Mouse (Mus musculus): Measurements from ENCODE around the gene Tbc1d2. TPM values are rescaled to one million over a fixed set of nuclear protein-coding genes. Genes with fewer than 3 reads are reported as not detected.
"Not testable (repeated sequence)": the region's sequence is repeated elsewhere in the genome, so short reads cannot be mapped to it uniquely, and the experiment has no call there.

Tbc1d2 gene
- polyA plus RNA-seq, 1 experiment from 2014 or later = 3.1 TPM

- peak overlapping the region; percentile 62; the same call in 1 of the 2 replicates for H3K27ac ChIP-seq (ENCODE audit: low read length)
- not testable (repeated sequence) for H3K9ac ChIP-seq (ENCODE audit: low read length); H3K4me1 ChIP-seq (ENCODE audit: control insufficient read depth, insufficient read depth, low read length); H3K27me3 ChIP-seq (ENCODE audit: control insufficient read depth, insufficient read depth, low read length); H3K36me3 ChIP-seq (ENCODE audit: control insufficient read depth, insufficient read depth, low read length); H3K9me3 ChIP-seq (replicated peaks; ENCODE audit: control insufficient read depth, low read length); H3K4me3 ChIP-seq (replicated peaks; ENCODE audit: low read length); H3K4me2 ChIP-seq (ENCODE audit: low read depth, low read length)
- ATAC-seq (ENCODE audit: insufficient read depth, low FRiP score) = peak; percentile 62; the same call in 1 of the 2 replicates
- WGBS = 59% methylated on average over 6 of the region's 6 CpGs
Measured at GRCm38 (mm10) chr4:46633565-46633964, 16.4 kb downstream of the Tbc1d2 start.

DNA sequence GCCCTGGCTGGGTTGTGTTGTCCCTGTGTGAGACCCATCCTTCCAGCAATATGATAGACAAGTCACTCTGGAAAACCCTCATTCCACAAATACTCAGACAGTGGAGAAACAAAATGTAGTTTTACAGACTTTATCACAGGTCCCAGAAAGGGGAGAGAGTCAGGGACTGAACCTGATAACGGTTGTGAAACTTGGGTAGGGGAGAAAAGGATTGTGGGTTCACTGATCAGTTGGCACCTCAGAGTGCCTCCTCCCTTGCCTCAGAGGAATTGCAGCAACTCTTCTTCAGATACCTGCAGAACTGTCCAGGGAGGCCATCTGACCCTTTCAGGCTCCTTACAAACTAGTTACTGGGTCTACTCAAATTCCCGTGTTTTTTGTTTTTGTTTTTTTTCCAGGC, 17.5 kb downstream of the Tbc1d2 start:
- WGBS = 73% methylated on average over 2 of the region's 2 CpGs
- no peaks in the 10 kb centered on the region for H3K36me3 ChIP-seq (ENCODE audit: control insufficient read depth, insufficient read depth, low read length)

DNA sequence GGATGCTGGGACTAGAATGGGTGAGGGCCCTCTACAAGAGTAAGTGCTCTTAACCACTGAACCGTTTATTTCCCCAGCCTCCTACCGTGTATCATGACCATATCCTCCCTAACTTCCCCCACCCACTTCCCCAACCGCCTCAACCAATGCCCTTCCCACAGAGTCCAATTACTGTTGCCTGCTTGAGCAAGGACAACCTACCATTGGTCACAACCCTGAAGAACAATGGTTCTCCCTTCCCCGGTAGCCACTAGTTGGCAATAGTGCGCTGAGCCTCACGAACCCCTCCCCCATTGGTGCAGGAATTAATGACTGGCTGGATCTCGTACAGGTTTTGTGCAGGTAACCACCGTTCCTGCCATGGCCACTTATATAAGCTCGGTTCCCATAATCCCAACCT, 19.6 kb downstream of the Tbc1d2 start:
- WGBS = 57% methylated on average over 9 of the region's 9 CpGs
- H3K36me3 ChIP-seq (ENCODE audit: control insufficient read depth, insufficient read depth, low read length) = no peaks in the 10 kb centered on the region
- H3K4me3 ChIP-seq (replicated peaks; ENCODE audit: low read length) = no peak overlapping the region
- no peak overlapping the region for H3K9ac ChIP-seq (ENCODE audit: low read length)
- no peak overlapping the region for H3K4me2 ChIP-seq (ENCODE audit: low read depth, low read length)
- no peak overlapping the region for H3K27ac ChIP-seq (ENCODE audit: low read length)
- no peaks in the 10 kb centered on the region for H3K9me3 ChIP-seq (replicated peaks; ENCODE audit: control insufficient read depth, low read length)
- peaks cover 3% of the 10 kb centered on the region; the same call in 1 of the 2 replicates for H3K4me1 ChIP-seq (ENCODE audit: control insufficient read depth, insufficient read depth, low read length)
- H3K27me3 ChIP-seq (ENCODE audit: control insufficient read depth, insufficient read depth, low read length) = no peaks in the 10 kb centered on the region
- no peak for ATAC-seq (ENCODE audit: insufficient read depth, low FRiP score)

More for the DNA sequence above, 17.5 kb downstream of the Tbc1d2 start:
- Histone ChIP-seq H3K4me3 (replicated peaks; ENCODE audit: low read length) (no peak overlapping the region), H3K27ac (ENCODE audit: low read length) (no peak overlapping the region), H3K27me3 (ENCODE audit: control insufficient read depth, insufficient read depth, low read length) (no peaks in the 10 kb centered on the region), H3K4me2 (ENCODE audit: low read depth, low read length) (no peak overlapping the region), H3K9ac (ENCODE audit: low read length) (no peak overlapping the region), H3K4me1 (ENCODE audit: control insufficient read depth, insufficient read depth, low read length) (peaks cover 3% of the 10 kb centered on the region; the same call in 1 of the 2 replicates), H3K9me3 (replicated peaks; ENCODE audit: control insufficient read depth, low read length) (no peaks in the 10 kb centered on the region)
- ATAC-seq (ENCODE audit: insufficient read depth, low FRiP score) = no peak

GRCm38 (mm10) chr4:46628873-46629272, 21.1 kb downstream of the Tbc1d2 start:
- Histone ChIP-seq H3K4me1 (ENCODE audit: control insufficient read depth, insufficient read depth, low read length) (peaks cover 3% of the 10 kb centered on the region; the same call in 1 of the 2 replicates), H3K4me2 (ENCODE audit: low read depth, low read length) (no peak overlapping the region), H3K36me3 (ENCODE audit: control insufficient read depth, insufficient read depth, low read length) (no peaks in the 10 kb centered on the region), H3K9ac (ENCODE audit: low read length) (no peak overlapping the region), H3K9me3 (replicated peaks; ENCODE audit: control insufficient read depth, low read length) (no peaks in the 10 kb centered on the region), H3K27me3 (ENCODE audit: control insufficient read depth, insufficient read depth, low read length) (no peaks in the 10 kb centered on the region), H3K4me3 (replicated peaks; ENCODE audit: low read length) (no peak overlapping the region), H3K27ac (ENCODE audit: low read length) (no peak overlapping the region)
- WGBS = 17% methylated on average over 9 of the region's 9 CpGs
- no peak; the same call in 1 of the 2 replicates for ATAC-seq (ENCODE audit: insufficient read depth, low FRiP score)

- ATAC-seq (ENCODE audit: insufficient read depth, low FRiP score) = no peak
- Histone ChIP-seq H3K27ac (ENCODE audit: low read length) (no peak overlapping the region), H3K27me3 (ENCODE audit: control insufficient read depth, insufficient read depth, low read length) (no peaks in the 10 kb centered on the region), H3K4me2 (ENCODE audit: low read depth, low read length) (no peak overlapping the region), H3K9me3 (replicated peaks; ENCODE audit: control insufficient read depth, low read length) (no peaks in the 10 kb centered on the region), H3K9ac (ENCODE audit: low read length) (no peak overlapping the region), H3K36me3 (ENCODE audit: control insufficient read depth, insufficient read depth, low read length) (no peaks in the 10 kb centered on the region), H3K4me1 (ENCODE audit: control insufficient read depth, insufficient read depth, low read length) (peaks cover 3% of the 10 kb centered on the region; the same call in 1 of the 2 replicates), H3K4me3 (replicated peaks; ENCODE audit: low read length) (no peak overlapping the region)
- WGBS = 72% methylated on average over 11 of the region's 11 CpGs
Measured at GRCm38 (mm10) chr4:46628081-46628480, 21.9 kb downstream of the Tbc1d2 start.

GRCm38 (mm10) chr4:46625101-46625500, 24.9 kb downstream of the Tbc1d2 start:
- WGBS = 83% methylated on average over 10 of the region's 10 CpGs
- H3K4me1 ChIP-seq (ENCODE audit: control insufficient read depth, insufficient read depth, low read length) = peaks cover 3% of the 10 kb centered on the region; the same call in 1 of the 2 replicates
- H3K9ac ChIP-seq (ENCODE audit: low read length) = no peak overlapping the region
- H3K9me3 ChIP-seq (replicated peaks; ENCODE audit: control insufficient read depth, low read length) = no peaks in the 10 kb centered on the region
- no peaks in the 10 kb centered on the region for H3K27me3 ChIP-seq (ENCODE audit: control insufficient read depth, insufficient read depth, low read length)
- H3K36me3 ChIP-seq (ENCODE audit: control insufficient read depth, insufficient read depth, low read length) = no peaks in the 10 kb centered on the region
- no peak overlapping the region for H3K4me2 ChIP-seq (ENCODE audit: low read depth, low read length)
- no peak overlapping the region for H3K4me3 ChIP-seq (replicated peaks; ENCODE audit: low read length)
- no peak overlapping the region for H3K27ac ChIP-seq (ENCODE audit: low read length)
- ATAC-seq (ENCODE audit: insufficient read depth, low FRiP score) = no peak

DNA sequence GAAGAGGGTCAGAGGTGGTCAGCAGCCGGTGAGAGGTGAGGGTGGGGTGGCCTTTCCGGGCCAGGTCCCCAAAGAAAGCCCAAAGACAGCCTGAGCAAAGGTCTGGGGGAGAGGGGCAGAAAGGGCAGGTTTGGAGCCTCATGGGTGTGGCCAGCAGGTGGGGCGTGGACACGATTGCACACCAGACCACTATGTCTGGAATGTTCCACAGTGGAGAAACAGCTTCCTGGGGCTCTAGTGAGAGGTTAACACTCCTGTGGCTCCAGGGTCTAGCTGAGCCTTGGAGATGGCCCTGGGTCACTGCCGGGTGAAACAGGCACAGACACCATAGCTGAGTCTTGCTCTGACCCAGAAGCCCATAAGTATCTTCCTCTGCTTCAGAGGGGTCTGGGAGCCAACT, 27.0 kb downstream of the Tbc1d2 start:
- no peak for ATAC-seq (ENCODE audit: insufficient read depth, low FRiP score)
- Histone ChIP-seq H3K4me1 (ENCODE audit: control insufficient read depth, insufficient read depth, low read length) (no peaks in the 10 kb centered on the region), H3K4me3 (replicated peaks; ENCODE audit: low read length) (no peak overlapping the region), H3K9ac (ENCODE audit: low read length) (no peak overlapping the region), H3K36me3 (ENCODE audit: control insufficient read depth, insufficient read depth, low read length) (no peaks in the 10 kb centered on the region), H3K9me3 (replicated peaks; ENCODE audit: control insufficient read depth, low read length) (no peaks in the 10 kb centered on the region), H3K4me2 (ENCODE audit: low read depth, low read length) (no peak overlapping the region), H3K27ac (ENCODE audit: low read length) (no peak overlapping the region), H3K27me3 (ENCODE audit: control insufficient read depth, insufficient read depth, low read length) (no peaks in the 10 kb centered on the region)
- 60% methylated on average over 5 of the region's 5 CpGs for WGBS

DNA sequence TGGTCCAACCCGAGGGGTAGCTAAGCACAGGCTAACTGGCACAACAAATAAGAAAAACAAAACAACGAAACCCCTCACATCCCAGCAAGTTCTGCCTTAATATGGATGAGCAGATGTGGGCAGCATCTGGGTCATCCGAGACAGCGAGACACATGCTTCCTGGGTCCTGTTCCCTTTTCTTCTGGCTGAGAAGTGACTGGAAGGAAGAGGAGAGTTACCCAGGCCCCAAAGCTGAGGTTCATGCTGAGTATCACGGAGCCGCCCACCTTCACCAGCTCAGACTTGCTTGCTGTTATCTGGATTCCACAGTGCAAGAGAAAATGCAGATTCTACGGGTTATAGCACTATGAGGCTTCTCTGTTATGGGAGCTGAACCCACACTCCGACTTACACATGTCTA, 29.1 kb downstream of the Tbc1d2 start:
- Histone ChIP-seq H3K4me1 (ENCODE audit: control insufficient read depth, insufficient read depth, low read length) (no peaks in the 10 kb centered on the region), H3K4me2 (ENCODE audit: low read depth, low read length) (no peak overlapping the region), H3K27me3 (ENCODE audit: control insufficient read depth, insufficient read depth, low read length) (no peaks in the 10 kb centered on the region), H3K36me3 (ENCODE audit: control insufficient read depth, insufficient read depth, low read length) (no peaks in the 10 kb centered on the region), H3K27ac (ENCODE audit: low read length) (no peak overlapping the region), H3K9ac (ENCODE audit: low read length) (no peak overlapping the region), H3K4me3 (replicated peaks; ENCODE audit: low read length) (no peak overlapping the region), H3K9me3 (replicated peaks; ENCODE audit: control insufficient read depth, low read length) (no peaks in the 10 kb centered on the region)
- 79% methylated on average over 8 of the region's 8 CpGs for WGBS
- no peak for ATAC-seq (ENCODE audit: insufficient read depth, low FRiP score)

GRCm38 (mm10) chr4:46620330-46620729, 29.7 kb downstream of the Tbc1d2 start:
- 15% methylated on average over 23 of the region's 23 CpGs for WGBS
- H3K9me3 ChIP-seq (replicated peaks; ENCODE audit: control insufficient read depth, low read length) = no peaks in the 10 kb centered on the region
- H3K4me2 ChIP-seq (ENCODE audit: low read depth, low read length) = no peak overlapping the region
- H3K27me3 ChIP-seq (ENCODE audit: control insufficient read depth, insufficient read depth, low read length) = no peaks in the 10 kb centered on the region
- H3K36me3 ChIP-seq (ENCODE audit: control insufficient read depth, insufficient read depth, low read length) = no peaks in the 10 kb centered on the region
- no peak overlapping the region for H3K27ac ChIP-seq (ENCODE audit: low read length)
- peak; percentile 29; the same call in 1 of the 2 replicates for ATAC-seq (ENCODE audit: insufficient read depth, low FRiP score)
- no peaks in the 10 kb centered on the region for H3K4me1 ChIP-seq (ENCODE audit: control insufficient read depth, insufficient read depth, low read length)
- peak overlapping the region; percentile 37; the same call in 1 of the 2 replicates for H3K9ac ChIP-seq (ENCODE audit: low read length)
- H3K4me3 ChIP-seq (replicated peaks; ENCODE audit: low read length) = no peak overlapping the region

Measured in stomach, embryonic 16.5 days (tissue).